Mouse (Mus musculus): ENCODE measurements at regions not wholly inside any gene's neighbourhood (a gene's known extent, or its start where the extent isn't known, plus 50 kb on each side); places are given as distances from the start of the nearest gene placed in this dataset.

- no peaks in the 10 kb centered on the region for H3K9me3 ChIP-seq
- H3K27ac ChIP-seq, result peak overlapping the region; percentile 96
- H3K4me1 ChIP-seq (replicated peaks), result peaks cover 63% of the 10 kb centered on the region
- H3K27me3 ChIP-seq, result peaks cover 8% of the 10 kb centered on the region
- H3K36me3 ChIP-seq, result no peaks in the 10 kb centered on the region
- H3K4me2 ChIP-seq (replicated peaks), result no peak overlapping the region
- no peak for ATAC-seq
- 64% methylated on average over 9 of the region's 9 CpGs for WGBS
- no peak overlapping the region for H3K9ac ChIP-seq (replicated peaks)
- no peak overlapping the region for H3K4me3 ChIP-seq (replicated peaks)
Measured at GRCm38 (mm10) chr2:116974152-116974551, 95.7 kb downstream of the Tmco5 start.

- Histone ChIP-seq H3K4me1 (replicated peaks) (peaks cover 68% of the 10 kb centered on the region), H3K4me3 (replicated peaks) (peak overlapping the region; percentile 50), H3K27ac (peak overlapping the region; percentile 96), H3K9ac (replicated peaks) (peak overlapping the region; percentile 82), H3K9me3 (no peaks in the 10 kb centered on the region), H3K36me3 (no peaks in the 10 kb centered on the region), H3K27me3 (peaks cover 4% of the 10 kb centered on the region; the same call in 1 of the 2 replicates), H3K4me2 (replicated peaks) (peak overlapping the region; percentile 63)
- ATAC-seq, result no peak
- WGBS, result 7% methylated on average over 7 of the region's 7 CpGs
Measured at GRCm38 (mm10) chr2:116974569-116975060, 96.1 kb downstream of the Tmco5 start.

- peaks cover 73% of the 10 kb centered on the region for H3K4me1 ChIP-seq (replicated peaks)
- H3K9me3 ChIP-seq, result no peaks in the 10 kb centered on the region
- H3K4me3 ChIP-seq (replicated peaks), result peak overlapping the region; percentile 50
- H3K9ac ChIP-seq (replicated peaks), result peak overlapping the region; percentile 82
- H3K4me2 ChIP-seq (replicated peaks), result peak overlapping the region; percentile 63
- H3K36me3 ChIP-seq, result no peaks in the 10 kb centered on the region
- ATAC-seq, result peak; percentile 35; the same call in 1 of the 2 replicates
- H3K27me3 ChIP-seq, result 0 out of 2 replicates have a peak, but pooled peaks cover 3% of the 10 kb centered on the region
- peak overlapping the region; percentile 96 for H3K27ac ChIP-seq
- WGBS, result under 1% methylated on average over 14 of the region's 14 CpGs
Measured at GRCm38 (mm10) chr2:116975091-116975600, 96.7 kb downstream of the Tmco5 start.

GRCm38 (mm10) chr2:116975601-116976431, 97.3 kb downstream of the Tmco5 start:
- no peaks in the 10 kb centered on the region for H3K9me3 ChIP-seq
- H3K4me3 ChIP-seq (replicated peaks), result peak overlapping the region; percentile 50
- no peaks in the 10 kb centered on the region for H3K36me3 ChIP-seq
- 0 out of 2 replicates have a peak, but pooled peaks cover 3% of the 10 kb centered on the region for H3K27me3 ChIP-seq
- peak overlapping the region; percentile 63 for H3K4me2 ChIP-seq (replicated peaks)
- under 1% methylated on average over 51 of the region's 54 CpGs for WGBS
- ATAC-seq, result peak; percentile 95
- H3K27ac ChIP-seq, result peak overlapping the region; percentile 96
- peak overlapping the region; percentile 82 for H3K9ac ChIP-seq (replicated peaks)
- H3K4me1 ChIP-seq (replicated peaks), result peaks cover 78% of the 10 kb centered on the region

GRCm38 (mm10) chr2:116976432-116976750, 97.9 kb downstream of the Tmco5 start:
- under 1% methylated on average over 7 of the region's 7 CpGs for WGBS
- H3K4me1 ChIP-seq (replicated peaks), result peaks cover 79% of the 10 kb centered on the region

GRCm38 (mm10) chr2:116976951-116977503, 98.5 kb downstream of the Tmco5 start:
- Histone ChIP-seq H3K4me1 (replicated peaks) (peaks cover 72% of the 10 kb centered on the region), H3K27ac (peak overlapping the region; percentile 96), H3K9me3 (no peaks in the 10 kb centered on the region), H3K9ac (replicated peaks) (no peak overlapping the region), H3K4me2 (replicated peaks) (peak overlapping the region; percentile 63), H3K36me3 (no peaks in the 10 kb centered on the region), H3K27me3 (0 out of 2 replicates have a peak, but pooled peaks cover 3% of the 10 kb centered on the region), H3K4me3 (replicated peaks) (no peak overlapping the region)
- ATAC-seq, result no peak
- 4% methylated on average over 9 of the region's 9 CpGs for WGBS

More at GRCm38 (mm10) chr2:116976432-116976750, 97.9 kb downstream of the Tmco5 start:
- ATAC-seq, result no peak
- H3K27me3 ChIP-seq, result 0 out of 2 replicates have a peak, but pooled peaks cover 3% of the 10 kb centered on the region
- peak overlapping the region; percentile 63 for H3K4me2 ChIP-seq (replicated peaks)
- peak overlapping the region; percentile 82; the same call in 1 of the 2 replicates for H3K9ac ChIP-seq (replicated peaks)
- H3K36me3 ChIP-seq, result no peaks in the 10 kb centered on the region
- H3K27ac ChIP-seq, result peak overlapping the region; percentile 96
- peak overlapping the region; percentile 50 for H3K4me3 ChIP-seq (replicated peaks)
- no peaks in the 10 kb centered on the region for H3K9me3 ChIP-seq

GRCm38 (mm10) chr2:116977771-116978600, 99.5 kb downstream of the Tmco5 start:
- no peak overlapping the region for H3K4me2 ChIP-seq (replicated peaks)
- no peak overlapping the region for H3K9ac ChIP-seq (replicated peaks)
- H3K36me3 ChIP-seq, result no peaks in the 10 kb centered on the region
- ATAC-seq, result no peak
- peaks cover 63% of the 10 kb centered on the region for H3K4me1 ChIP-seq (replicated peaks)
- H3K4me3 ChIP-seq (replicated peaks), result no peak overlapping the region
- H3K9me3 ChIP-seq, result peaks cover 2% of the 10 kb centered on the region; the same call in 1 of the 2 replicates
- 47% methylated on average over 10 of the region's 10 CpGs for WGBS
- 0 out of 2 replicates have a peak, but pooled peaks cover 3% of the 10 kb centered on the region for H3K27me3 ChIP-seq
- no peak overlapping the region for H3K27ac ChIP-seq

GRCm38 (mm10) chr2:116978809-116979208, 100.3 kb downstream of the Tmco5 start:
- H3K9ac ChIP-seq (replicated peaks), result no peak overlapping the region
- no peaks in the 10 kb centered on the region for H3K36me3 ChIP-seq
- H3K27ac ChIP-seq, result no peak overlapping the region
- ATAC-seq, result no peak
- 56% methylated on average over 4 of the region's 4 CpGs for WGBS
- no peak overlapping the region for H3K4me3 ChIP-seq (replicated peaks)
- H3K4me2 ChIP-seq (replicated peaks), result no peak overlapping the region
- H3K9me3 ChIP-seq, result peaks cover 2% of the 10 kb centered on the region; the same call in 1 of the 2 replicates
- H3K4me1 ChIP-seq (replicated peaks), result peaks cover 56% of the 10 kb centered on the region
- no peaks in the 10 kb centered on the region for H3K27me3 ChIP-seq

- Histone ChIP-seq H3K4me3 (replicated peaks) (no peak overlapping the region), H3K9ac (replicated peaks) (peak overlapping the region; percentile 24; the same call in 1 of the 2 replicates), H3K4me1 (replicated peaks) (peaks cover 50% of the 10 kb centered on the region), H3K4me2 (replicated peaks) (0 out of 2 replicates have a peak overlapping the region, but pooled peaks have one; percentile 9), H3K27ac (peak overlapping the region; percentile 66), H3K36me3 (no peaks in the 10 kb centered on the region), H3K27me3 (no peaks in the 10 kb centered on the region), H3K9me3 (peaks cover 2% of the 10 kb centered on the region; the same call in 1 of the 2 replicates)
- ATAC-seq, result no peak
- WGBS, result 2% methylated on average over 10 of the region's 10 CpGs
Measured at GRCm38 (mm10) chr2:116979561-116980391, 101.3 kb downstream of the Tmco5 start.

- Histone ChIP-seq H3K4me2 (replicated peaks) (no peak overlapping the region), H3K4me3 (replicated peaks) (no peak overlapping the region), H3K4me1 (replicated peaks) (peaks cover 42% of the 10 kb centered on the region), H3K9me3 (peaks cover 2% of the 10 kb centered on the region; the same call in 1 of the 2 replicates), H3K27ac (peak overlapping the region; percentile 53; the same call in 1 of the 2 replicates), H3K27me3 (no peaks in the 10 kb centered on the region), H3K9ac (replicated peaks) (no peak overlapping the region), H3K36me3 (no peaks in the 10 kb centered on the region)
- ATAC-seq, result no peak
- 36% methylated on average over 5 of the region's 5 CpGs for WGBS
Measured at GRCm38 (mm10) chr2:116980692-116981091, 102.2 kb downstream of the Tmco5 start.

All from midbrain, embryonic 13.5 days (tissue).